Mouse (Mus musculus) heart, embryonic 16.5 days (tissue): ENCODE data around the gene Las1l. TPM values are rescaled to one million over a fixed set of nuclear protein-coding genes. Genes with fewer than 3 reads are reported as not detected.

ENCODE experiments used
- ATAC-seq: fragments of 200-750 bp; cut with Nextera tagmentation; replicated peaks from 2 replicates; pipeline ENCODE4 v1.8.0; 2017; ENCODE audit warnings: moderate number of reproducible peaks; ENCODE audit not compliant: insufficient read depth, low FRiP score; ENCODE audit errors: extremely low read depth
- H3K27ac ChIP-seq: fragments of 300-500 bp; sonication (generic); 2 replicates; pipeline ENCODE4 v1.5.1; 2014; ENCODE audit warnings: mild to moderate bottlenecking, low read length, control low read depth, moderate library complexity
- H3K27me3 ChIP-seq: fragments of 300-500 bp; sonication (generic); 2 replicates; pipeline ENCODE4 v1.6.1; 2014; ENCODE audit warnings: low read length, mixed read lengths; ENCODE audit not compliant: control insufficient read depth, insufficient read depth
- H3K36me3 ChIP-seq: fragments of 300-500 bp; sonication (generic); 2 replicates; pipeline ENCODE4 v1.6.1; 2014; ENCODE audit not compliant: control insufficient read depth, insufficient read depth
- H3K4me1 ChIP-seq: fragments of 300-500 bp; sonication (generic); 2 replicates; pipeline ENCODE4 v1.6.1; 2014; ENCODE audit warnings: low read length, mixed read lengths; ENCODE audit not compliant: control insufficient read depth, insufficient read depth
- H3K4me2 ChIP-seq: fragments of 300-500 bp; sonication (generic); 2 replicates; pipeline ENCODE4 v1.6.1; 2014; ENCODE audit warnings: low read depth, mild to moderate bottlenecking, control low read depth, low read length
- H3K4me3 ChIP-seq: fragments of 300-500 bp; sonication (generic); 2 replicates; pipeline ENCODE4 v1.5.1; 2014; ENCODE audit warnings: mild to moderate bottlenecking, control low read depth, low read length
- H3K9ac ChIP-seq: fragments of 300-500 bp; sonication (generic); 2 replicates; pipeline ENCODE4 v1.6.1; 2014; ENCODE audit warnings: low read length, control low read depth
- H3K9me3 ChIP-seq: fragments of 300-500 bp; sonication (generic); replicated peaks from 2 replicates; pipeline ENCODE4 v1.6.1; 2016; ENCODE audit warnings: low read length; ENCODE audit not compliant: control insufficient read depth
- WGBS: fragments of 180-500 bp; shearing (Covaris S2); extraction: QIAGEN DNeasy Blood & Tissue Kit; methylation state at CpG from one replicate; pipeline ENCODE4 v1.1.7; 2014; 5-methylcytosine and 5-hydroxymethylcytosine counted together
- polyA plus RNA-seq: library from polyadenylated mRNA; unstranded; fragments of >200 nt; fragmentation: Nextera tagmentation; extraction: Ambion mirVana; gene quantifications from 2 replicates; pipeline ENCODE4 v1.2.1, GENCODE M21; 2015

The Las1l gene
- polyA plus RNA-seq = 62.7 and 63.6 TPM in 2 replicates

GRCm38 (mm10) chrX:95956497-95957293 is at the start of gene Las1l:
Gene Las1l, minus strand, starts transcription at chrX:95956962.
- no peaks in the 10 kb centered on the region for H3K9me3 ChIP-seq
- H3K4me1 ChIP-seq = peaks cover 3% of the 10 kb centered on the region; the same call in 1 of the 2 replicates
- H3K4me2 ChIP-seq = peak within 1 kb of the TSS; percentile 61
- peak within 1 kb of the TSS; percentile 67 for H3K4me3 ChIP-seq
- ATAC-seq = peak; percentile 99
- 9% methylated on average over 42 of the region's 42 CpGs for WGBS
- peak within 1 kb of the TSS; percentile 74 for H3K27ac ChIP-seq
- peak within 1 kb of the TSS; percentile 73 for H3K9ac ChIP-seq
- H3K27me3 ChIP-seq = no peaks in the 10 kb centered on the region
- H3K36me3 ChIP-seq = peaks cover 6% of the 10 kb centered on the region; the same call in 1 of the 2 replicates

- Histone ChIP-seq H3K4me3 (no peak overlapping the region), H3K9me3 (no peaks in the 10 kb centered on the region), H3K9ac (no peak overlapping the region), H3K27me3 (no peaks in the 10 kb centered on the region), H3K4me1 (no peaks in the 10 kb centered on the region), H3K4me2 (no peak overlapping the region), H3K27ac (no peak overlapping the region), H3K36me3 (no peaks in the 10 kb centered on the region)
- WGBS = 50% methylated on average over 6 of the region's 6 CpGs
- ATAC-seq = no peak
These were observed 49.6 kb upstream of the Las1l start for GRCm38 (mm10) chrX:96006395-96006794.

GRCm38 (mm10) chrX:95999601-96000000 is 42.8 kb upstream of the Las1l start:
- Histone ChIP-seq H3K4me2 (no peak overlapping the region), H3K36me3 (no peaks in the 10 kb centered on the region), H3K9ac (no peak overlapping the region), H3K27ac (no peak overlapping the region), H3K27me3 (no peaks in the 10 kb centered on the region), H3K9me3 (no peaks in the 10 kb centered on the region), H3K4me1 (no peaks in the 10 kb centered on the region), H3K4me3 (no peak overlapping the region)
- ATAC-seq = no peak
- WGBS = 74% methylated on average over 6 of the region's 6 CpGs

- Histone ChIP-seq H3K27me3 (no peaks in the 10 kb centered on the region), H3K9ac (no peak overlapping the region), H3K4me2 (no peak overlapping the region), H3K4me3 (no peak overlapping the region), H3K9me3 (no peaks in the 10 kb centered on the region), H3K27ac (no peak overlapping the region), H3K4me1 (no peaks in the 10 kb centered on the region), H3K36me3 (no peaks in the 10 kb centered on the region)
- 48% methylated on average over 3 of the region's 3 CpGs for WGBS
- no peak for ATAC-seq
These were observed 36.4 kb upstream of the Las1l start for GRCm38 (mm10) chrX:95993206-95993605.

GRCm38 (mm10) chrX:95969936-95970335 is 13.2 kb upstream of the Las1l start:
- 88% methylated on average over 9 of the region's 9 CpGs for WGBS
- no peak overlapping the region for H3K4me2 ChIP-seq
- no peaks in the 10 kb centered on the region for H3K4me1 ChIP-seq
- H3K27me3 ChIP-seq = no peaks in the 10 kb centered on the region
- no peaks in the 10 kb centered on the region for H3K9me3 ChIP-seq
- no peak overlapping the region for H3K4me3 ChIP-seq
- no peak overlapping the region for H3K27ac ChIP-seq
- no peaks in the 10 kb centered on the region for H3K36me3 ChIP-seq
- no peak overlapping the region for H3K9ac ChIP-seq
- no peak for ATAC-seq

GRCm38 (mm10) chrX:95969116-95969515 is 12.4 kb upstream of the Las1l start:
- 53% methylated on average over 6 of the region's 6 CpGs for WGBS
- H3K9ac ChIP-seq = no peak overlapping the region
- no peak overlapping the region for H3K27ac ChIP-seq
- H3K4me1 ChIP-seq = no peaks in the 10 kb centered on the region
- no peaks in the 10 kb centered on the region for H3K27me3 ChIP-seq
- H3K36me3 ChIP-seq = no peaks in the 10 kb centered on the region
- H3K4me2 ChIP-seq = no peak overlapping the region
- no peak overlapping the region for H3K4me3 ChIP-seq
- ATAC-seq = no peak
- no peaks in the 10 kb centered on the region for H3K9me3 ChIP-seq

GRCm38 (mm10) chrX:95968594-95968965 is 11.8 kb upstream of the Las1l start:
- 20% methylated on average over 6 of the region's 6 CpGs for WGBS
- ATAC-seq = peak; percentile 89

GRCm38 (mm10) chrX:95967847-95968593 is 11.3 kb upstream of the Las1l start:
- Histone ChIP-seq H3K27ac (peak overlapping the region; percentile 46), H3K4me1 (no peaks in the 10 kb centered on the region), H3K4me2 (peak overlapping the region; percentile 75), H3K9ac (peak overlapping the region; percentile 72), H3K27me3 (no peaks in the 10 kb centered on the region), H3K9me3 (no peaks in the 10 kb centered on the region), H3K4me3 (peak overlapping the region; percentile 52), H3K36me3 (no peaks in the 10 kb centered on the region)
- peak; percentile 76 for ATAC-seq
- 22% methylated on average over 25 of the region's 28 CpGs for WGBS

More at GRCm38 (mm10) chrX:95968594-95968965, 11.8 kb upstream of the Las1l start:
- Histone ChIP-seq H3K36me3 (no peaks in the 10 kb centered on the region), H3K27me3 (no peaks in the 10 kb centered on the region), H3K4me3 (peak overlapping the region; percentile 52), H3K27ac (peak overlapping the region; percentile 46), H3K4me2 (peak overlapping the region; percentile 75), H3K9ac (peak overlapping the region; percentile 72), H3K4me1 (no peaks in the 10 kb centered on the region), H3K9me3 (no peaks in the 10 kb centered on the region)

- WGBS = 76% methylated on average over 6 of the region's 6 CpGs
- Histone ChIP-seq H3K9me3 (no peaks in the 10 kb centered on the region), H3K4me1 (no peaks in the 10 kb centered on the region), H3K4me3 (no peak overlapping the region), H3K4me2 (no peak overlapping the region), H3K27ac (no peak overlapping the region), H3K27me3 (no peaks in the 10 kb centered on the region), H3K9ac (no peak overlapping the region), H3K36me3 (no peaks in the 10 kb centered on the region)
- no peak for ATAC-seq
These were observed 8.3 kb upstream of the Las1l start for GRCm38 (mm10) chrX:95965036-95965435.
